Mouse (Mus musculus) layer of hippocampus, postnatal 25 days (tissue): Measurements from ENCODE around the gene Fam71d. TPM values are rescaled to one million over a fixed set of nuclear protein-coding genes. Genes with fewer than 3 reads are reported as not detected.

Experiments used
- DNase-seq, 2 experiments: peaks; one replicate each; pipeline ENCODE4 v3.0.0; 2022; ENCODE audit warnings: mixed read lengths in 2 of 2, low spot score in 1 of 2; ENCODE audit errors: extremely low spot score in 1 of 2
- total RNA-seq, 2 experiments: library from RNA; stranded (reverse); gene quantifications; 2 replicates each; pipeline ENCODE4 v1.2.3; 2021

Gene Fam71d
- total RNA-seq, 2 experiments from 2014 or later = 0.71 to 2.1 TPM

GRCm38 (mm10) chr12:78769031-78769713, 77.8 kb downstream of the Fam71d start:
- DNase-seq = no peak

- no peak for DNase-seq
These were observed 81.9 kb downstream of the Fam71d start for GRCm38 (mm10) chr12:78773211-78773610.

GRCm38 (mm10) chr12:78777916-78778315, 86.6 kb downstream of the Fam71d start:
- DNase-seq = no peak

- DNase-seq = no peak
These were observed 87.2 kb downstream of the Fam71d start for GRCm38 (mm10) chr12:78778423-78779067.

Other genes starting within 250 kb of the Fam71d start
- gene Mpp5, start 57.4 kb downstream of the Fam71d start, total RNA-seq = 10 to 100 TPM; 29.4 to 32.0 TPM
- gene Atp6v1d, start 170.1 kb downstream of the Fam71d start, total RNA-seq = 100 to 1,000 TPM; 238 to 266 TPM
- 10 to 100 TPM; 54.9 to 56.5 TPM for gene Eif2s1, start 170.3 kb downstream of the Fam71d start, total RNA-seq
- under 1 TPM in 1 of 2 experiments, not detected in 1; 0.22 TPM for gene Plek2, start 215.4 kb downstream of the Fam71d start, total RNA-seq